Mouse (Mus musculus) neural tube, embryonic 14.5 days (tissue): ENCODE results near the gene Tmem97. TPM values are rescaled to one million over a fixed set of nuclear protein-coding genes. Genes with fewer than 3 reads are reported as not detected.
"Not testable (repeated sequence)": the region's sequence is repeated elsewhere in the genome, so short reads cannot be mapped to it uniquely, and the experiment has no call there.

ENCODE experiments used
- ATAC-seq: fragments of 200-750 bp; cut with Nextera tagmentation; 2 replicates; pipeline ENCODE4 v1.8.0; 2017; ENCODE audit warnings: low read depth, mild to moderate bottlenecking, moderate TSS enrichment, moderate library complexity
- H3K27ac ChIP-seq: fragments of 300-500 bp; sonication (generic); 2 replicates; pipeline ENCODE4 v1.5.1; 2014; ENCODE audit warnings: low read depth, mild to moderate bottlenecking, control low read depth, low read length, moderate library complexity, mixed read lengths
- H3K27me3 ChIP-seq: fragments of 300-500 bp; sonication (generic); 2 replicates; pipeline ENCODE4 v1.6.1; 2014; ENCODE audit warnings: low read length; ENCODE audit not compliant: control insufficient read depth, insufficient read depth
- H3K36me3 ChIP-seq: fragments of 300-500 bp; sonication (generic); 2 replicates; pipeline ENCODE4 v1.6.1; 2014; ENCODE audit warnings: low read length, mixed read lengths; ENCODE audit not compliant: control insufficient read depth, insufficient read depth
- H3K4me1 ChIP-seq: fragments of 300-500 bp; sonication (generic); 2 replicates; pipeline ENCODE4 v1.6.1; 2014; ENCODE audit warnings: low read length; ENCODE audit not compliant: control insufficient read depth, insufficient read depth
- H3K4me2 ChIP-seq: fragments of 300-500 bp; sonication (generic); 2 replicates; pipeline ENCODE4 v1.6.1; 2014; ENCODE audit warnings: mild to moderate bottlenecking, low read depth, low read length, control low read depth
- H3K4me3 ChIP-seq: fragments of 300-500 bp; sonication (generic); 2 replicates; pipeline ENCODE4 v1.5.1; 2014; ENCODE audit warnings: low read depth, low read length, control low read depth, mixed read lengths
- H3K9ac ChIP-seq: fragments of 300-500 bp; sonication (generic); replicated peaks from 2 replicates; pipeline ENCODE4 v1.6.1; 2014; ENCODE audit warnings: low read depth, mild to moderate bottlenecking, control low read depth, low read length, mixed read lengths
- H3K9me3 ChIP-seq: fragments of 300-500 bp; sonication (generic); 2 replicates; pipeline ENCODE4 v1.6.1; 2016; ENCODE audit warnings: low read length; ENCODE audit not compliant: control insufficient read depth
- WGBS: fragments of 180-500 bp; shearing (Covaris S2); extraction: QIAGEN DNeasy Blood & Tissue Kit; methylation state at CpG from one replicate; pipeline ENCODE4 v1.1.7; 2014; 5-methylcytosine and 5-hydroxymethylcytosine counted together
- polyA plus RNA-seq: library from polyadenylated mRNA; unstranded; fragments of >200 nt; fragmentation: Nextera tagmentation; extraction: Ambion mirVana; gene quantifications from 2 replicates; pipeline ENCODE4 v1.2.1, GENCODE M21; 2014

Tmem97 gene
- 38.0 and 43.0 TPM in 2 replicates for polyA plus RNA-seq

- H3K4me3 ChIP-seq, result peak within 1 kb of the TSS; percentile 56
- peak within 1 kb of the TSS; percentile 68 for H3K9ac ChIP-seq
- peaks cover 12% of the 10 kb centered on the region for H3K4me1 ChIP-seq
- no peaks in the 10 kb centered on the region for H3K36me3 ChIP-seq
- peak within 1 kb of the TSS; percentile 88 for H3K27ac ChIP-seq
- WGBS, result under 1% methylated on average over 59 of the region's 60 CpGs
- no peaks in the 10 kb centered on the region for H3K9me3 ChIP-seq
- ATAC-seq, result peak; percentile 100
- no peaks in the 10 kb centered on the region for H3K27me3 ChIP-seq
- H3K4me2 ChIP-seq, result peak within 1 kb of the TSS; percentile 85
These were observed at the start of gene Tmem97 for GRCm38 (mm10) chr11:78550168-78551058. Tmem97 (minus strand) TSS chr11:78550777.

DNA sequence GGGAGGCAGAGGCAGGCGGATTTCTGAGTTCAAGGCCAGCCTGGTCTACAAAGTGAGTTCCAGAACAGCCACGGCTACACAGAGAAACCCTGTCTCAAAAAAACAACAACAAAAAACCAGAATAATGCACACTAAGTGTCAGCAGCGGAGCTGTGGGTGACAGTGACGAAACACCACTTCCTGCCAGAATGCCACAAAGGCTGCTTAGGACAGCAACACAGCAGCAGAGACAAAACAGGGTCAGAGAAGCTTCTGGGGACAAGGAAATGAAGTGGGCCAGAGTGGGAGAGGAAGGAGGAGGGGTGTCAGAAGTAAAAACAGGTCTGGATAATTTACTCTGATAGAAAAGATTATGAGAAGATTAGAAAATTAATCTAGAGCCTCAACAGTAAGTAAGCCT is 49.5 kb upstream of the Tmem97 start:
- 82% methylated on average over 4 of the region's 4 CpGs for WGBS
- no peak for ATAC-seq

GRCm38 (mm10) chr11:78598763-78599415 is 48.3 kb upstream of the Tmem97 start:
- H3K9ac ChIP-seq, result no peak overlapping the region
- peaks cover 5% of the 10 kb centered on the region; the same call in 1 of the 2 replicates for H3K36me3 ChIP-seq
- H3K4me1 ChIP-seq, result peaks cover 4% of the 10 kb centered on the region; the same call in 1 of the 2 replicates
- no peak overlapping the region for H3K4me3 ChIP-seq
- H3K4me2 ChIP-seq, result no peak overlapping the region
- WGBS, result 83% methylated on average over 3 of the region's 3 CpGs
- no peak for ATAC-seq
- H3K27me3 ChIP-seq, result no peaks in the 10 kb centered on the region
- H3K9me3 ChIP-seq, result no peaks in the 10 kb centered on the region
- no peak overlapping the region for H3K27ac ChIP-seq

More for the DNA sequence above, 49.5 kb upstream of the Tmem97 start:
- Histone ChIP-seq H3K4me3 (no peak overlapping the region), H3K36me3 (peaks cover 5% of the 10 kb centered on the region; the same call in 1 of the 2 replicates), H3K4me2 (no peak overlapping the region), H3K27me3 (no peaks in the 10 kb centered on the region), H3K4me1 (peaks cover 4% of the 10 kb centered on the region; the same call in 1 of the 2 replicates), H3K9me3 (no peaks in the 10 kb centered on the region), H3K9ac (no peak overlapping the region), H3K27ac (no peak overlapping the region)

GRCm38 (mm10) chr11:78596750-78597149 is 46.2 kb upstream of the Tmem97 start:
- Histone ChIP-seq H3K36me3 (no peaks in the 10 kb centered on the region), H3K4me2 (no peak overlapping the region), H3K27ac (no peak overlapping the region), H3K9ac (no peak overlapping the region), H3K4me3 (no peak overlapping the region), H3K9me3 (no peaks in the 10 kb centered on the region), H3K27me3 (no peaks in the 10 kb centered on the region), H3K4me1 (peaks cover 4% of the 10 kb centered on the region; the same call in 1 of the 2 replicates)
- ATAC-seq, result peak; percentile 44; the same call in 1 of the 2 replicates

GRCm38 (mm10) chr11:78595773-78596172 is 45.2 kb upstream of the Tmem97 start:
- WGBS, result 96% methylated on average over 2 of the region's 2 CpGs
- ATAC-seq, result no peak

GRCm38 (mm10) chr11:78594271-78594964 is 43.8 kb upstream of the Tmem97 start:
- 94% methylated on average over 6 of the region's 6 CpGs for WGBS
- H3K9ac ChIP-seq, result no peak overlapping the region

More at GRCm38 (mm10) chr11:78595773-78596172, 45.2 kb upstream of the Tmem97 start:
- H3K9me3 ChIP-seq, result no peaks in the 10 kb centered on the region
- H3K4me2 ChIP-seq, result no peak overlapping the region
- H3K27me3 ChIP-seq, result no peaks in the 10 kb centered on the region
- peaks cover 4% of the 10 kb centered on the region; the same call in 1 of the 2 replicates for H3K4me1 ChIP-seq
- H3K4me3 ChIP-seq, result no peak overlapping the region
- H3K9ac ChIP-seq, result no peak overlapping the region
- no peak overlapping the region for H3K27ac ChIP-seq
- H3K36me3 ChIP-seq, result no peaks in the 10 kb centered on the region

DNA sequence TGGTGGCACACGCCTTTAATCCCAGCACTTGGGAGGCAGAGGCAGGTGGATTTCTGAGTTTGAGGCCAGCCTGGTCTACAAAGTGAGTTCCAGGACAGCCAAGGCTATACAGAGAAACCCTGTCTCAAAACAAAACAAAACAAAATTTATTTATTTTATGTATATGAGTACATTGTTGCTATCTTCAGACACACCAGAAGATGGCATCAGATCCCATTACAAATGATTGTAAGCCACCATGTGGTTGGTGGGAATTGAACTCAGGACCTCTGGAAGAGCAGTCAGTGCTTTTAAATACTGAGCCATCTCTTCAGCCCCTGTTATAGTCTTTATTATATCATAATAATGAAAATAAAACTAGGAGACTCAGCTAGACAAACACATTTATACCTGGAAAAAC is 37.1 kb upstream of the Tmem97 start:
- H3K4me3 ChIP-seq, H3K36me3 ChIP-seq, H3K4me1 ChIP-seq, ATAC-seq, H3K27ac ChIP-seq, H3K27me3 ChIP-seq, H3K4me2 ChIP-seq, H3K9me3 ChIP-seq, H3K9ac ChIP-seq: not testable (repeated sequence)
- 100% methylated on average over 1 of the region's 1 CpGs for WGBS

More at GRCm38 (mm10) chr11:78594271-78594964, 43.8 kb upstream of the Tmem97 start:
- peaks cover 4% of the 10 kb centered on the region; the same call in 1 of the 2 replicates for H3K4me1 ChIP-seq
- H3K27me3 ChIP-seq, result no peaks in the 10 kb centered on the region
- no peak overlapping the region for H3K4me2 ChIP-seq
- no peak overlapping the region for H3K4me3 ChIP-seq
- no peak for ATAC-seq
- no peaks in the 10 kb centered on the region for H3K36me3 ChIP-seq
- no peak overlapping the region for H3K27ac ChIP-seq
- no peaks in the 10 kb centered on the region for H3K9me3 ChIP-seq

DNA sequence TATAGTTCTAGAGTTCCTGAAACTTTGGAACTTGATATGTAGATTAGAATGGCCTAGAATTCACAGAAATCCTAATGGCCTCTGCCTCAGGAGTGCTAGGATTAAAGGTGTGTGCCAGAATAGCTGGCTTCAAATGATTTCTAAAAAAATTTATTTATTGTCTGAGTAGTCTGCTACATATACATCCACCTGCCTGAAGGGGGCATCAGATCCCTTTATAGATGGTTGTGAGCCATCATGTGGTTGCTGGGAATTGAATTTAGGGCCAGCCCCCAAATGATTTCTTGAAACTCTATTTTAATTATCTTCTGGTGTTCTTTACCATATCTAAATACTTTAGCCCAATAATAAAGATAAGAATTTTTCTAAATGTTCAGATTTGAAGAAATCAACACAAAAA is 35.5 kb upstream of the Tmem97 start:
- Histone ChIP-seq H3K4me2 (no peak overlapping the region), H3K4me3 (no peak overlapping the region), H3K36me3 (peaks cover 15% of the 10 kb centered on the region; the same call in 1 of the 2 replicates), H3K9me3 (no peaks in the 10 kb centered on the region), H3K27ac (no peak overlapping the region), H3K27me3 (no peaks in the 10 kb centered on the region), H3K9ac (no peak overlapping the region), H3K4me1 (no peaks in the 10 kb centered on the region)
- ATAC-seq, result no peak
